Mouse (Mus musculus) intestine, postnatal 0 days (tissue): ENCODE measurements at regions not wholly inside any gene's neighbourhood (a gene's known extent, or its start where the extent isn't known, plus 50 kb on each side); places are given as distances from the start of the nearest gene placed in this dataset.

Experiments
- ATAC-seq: fragments of 200-750 bp; cut with Nextera tagmentation; 2 replicates; pipeline ENCODE4 v1.8.0; 2017; ENCODE audit warnings: mild to moderate bottlenecking, moderate TSS enrichment, moderate library complexity
- H3K27ac ChIP-seq: fragments of 300-500 bp; sonication (generic); 2 replicates; pipeline ENCODE4 v1.5.1; 2014; ENCODE audit warnings: mild to moderate bottlenecking, low read depth, low read length, moderate library complexity
- H3K27me3 ChIP-seq: fragments of 300-500 bp; sonication (generic); replicated peaks from 2 replicates; pipeline ENCODE4 v1.6.1; 2014; ENCODE audit warnings: low read length, mixed read lengths; ENCODE audit not compliant: control insufficient read depth, insufficient read depth
- H3K36me3 ChIP-seq: fragments of 300-500 bp; sonication (generic); 2 replicates; pipeline ENCODE4 v1.6.1; 2014; ENCODE audit warnings: mild to moderate bottlenecking, moderate library complexity; ENCODE audit not compliant: control insufficient read depth, insufficient read depth
- H3K4me1 ChIP-seq: fragments of 300-500 bp; sonication (generic); replicated peaks from 2 replicates; pipeline ENCODE4 v1.6.1; 2014; ENCODE audit warnings: antibody characterized with exemption, low read length, mixed read lengths; ENCODE audit not compliant: control insufficient read depth, insufficient read depth
- H3K4me2 ChIP-seq: fragments of 300-500 bp; sonication (generic); replicated peaks from 2 replicates; pipeline ENCODE4 v1.6.1; 2014; ENCODE audit warnings: low read depth, mild to moderate bottlenecking, moderate library complexity
- H3K4me3 ChIP-seq: fragments of 300-500 bp; sonication (generic); 2 replicates; pipeline ENCODE4 v1.5.1; 2014; ENCODE audit warnings: low read depth, low read length
- H3K9ac ChIP-seq: fragments of 300-500 bp; sonication (generic); 2 replicates; pipeline ENCODE4 v1.6.1; 2014; ENCODE audit warnings: mild to moderate bottlenecking, low read depth, low read length
- H3K9me3 ChIP-seq: fragments of 300-500 bp; sonication (generic); 2 replicates; pipeline ENCODE4 v1.6.1; 2016; ENCODE audit warnings: mixed run types; ENCODE audit not compliant: control insufficient read depth
- CTCF ChIP-seq: sonication (generic); IDR thresholded peaks from 2 replicates; pipeline ENCODE4 v1.5.1; 2016; ENCODE audit warnings: low read depth, mild to moderate bottlenecking, control low read depth, antibody characterized with exemption, moderate library complexity
- WGBS: fragments of 180-500 bp; shearing (Covaris S2); extraction: QIAGEN DNeasy Blood & Tissue Kit; methylation state at CpG from one replicate; pipeline ENCODE4 v1.1.7; 2014; 5-methylcytosine and 5-hydroxymethylcytosine counted together

- no peak overlapping the region for H3K4me2 ChIP-seq
- H3K27me3 ChIP-seq: no peaks in the 10 kb centered on the region
- no peak overlapping the region for H3K9ac ChIP-seq
- H3K27ac ChIP-seq: no peak overlapping the region
- 22% methylated on average over 6 of the region's 6 CpGs for WGBS
- H3K9me3 ChIP-seq: no peaks in the 10 kb centered on the region
- H3K36me3 ChIP-seq: no peaks in the 10 kb centered on the region
- H3K4me3 ChIP-seq: no peak overlapping the region
- ATAC-seq: no peak
- TF ChIP-seq CTCF: no peak
- H3K4me1 ChIP-seq: no peaks in the 10 kb centered on the region
Measured at GRCm38 (mm10) chr9:74021339-74021738, 52.6 kb upstream of the Unc13c start.

- Histone ChIP-seq H3K27me3 (no peaks in the 10 kb centered on the region), H3K9ac (no peak overlapping the region), H3K9me3 (no peaks in the 10 kb centered on the region), H3K4me3 (no peak overlapping the region), H3K36me3 (no peaks in the 10 kb centered on the region), H3K27ac (no peak overlapping the region), H3K4me1 (no peaks in the 10 kb centered on the region), H3K4me2 (no peak overlapping the region)
- no peak for TF ChIP-seq CTCF
- no peak for ATAC-seq
- WGBS: 57% methylated on average over 3 of the region's 3 CpGs
Measured at GRCm38 (mm10) chr9:74023922-74024321, 55.2 kb upstream of the Unc13c start.

- Histone ChIP-seq H3K9me3 (no peaks in the 10 kb centered on the region), H3K4me2 (no peak overlapping the region), H3K36me3 (no peaks in the 10 kb centered on the region), H3K4me3 (no peak overlapping the region), H3K27ac (no peak overlapping the region), H3K4me1 (no peaks in the 10 kb centered on the region), H3K9ac (no peak overlapping the region), H3K27me3 (no peaks in the 10 kb centered on the region)
- WGBS: 40% methylated on average over 3 of the region's 3 CpGs
- no peak for TF ChIP-seq CTCF
- ATAC-seq: no peak
Measured at GRCm38 (mm10) chr9:74026131-74026530, 57.4 kb upstream of the Unc13c start.

- no peak for ATAC-seq
- no peak overlapping the region for H3K9ac ChIP-seq
- no peak overlapping the region for H3K4me2 ChIP-seq
- H3K27ac ChIP-seq: no peak overlapping the region
- TF ChIP-seq CTCF: peak; percentile 57
- H3K4me3 ChIP-seq: no peak overlapping the region
- no peaks in the 10 kb centered on the region for H3K9me3 ChIP-seq
- H3K27me3 ChIP-seq: no peaks in the 10 kb centered on the region
- H3K36me3 ChIP-seq: no peaks in the 10 kb centered on the region
- H3K4me1 ChIP-seq: no peaks in the 10 kb centered on the region
- WGBS: 59% methylated on average over 1 of the region's 1 CpGs
Measured at GRCm38 (mm10) chr9:74028438-74028837, 59.7 kb upstream of the Unc13c start.

GRCm38 (mm10) chr9:74045936-74046335, 64.2 kb upstream of the Wdr72 start:
- H3K4me2 ChIP-seq: no peak overlapping the region
- no peak for TF ChIP-seq CTCF
- no peak for ATAC-seq
- H3K9ac ChIP-seq: no peak overlapping the region
- no peaks in the 10 kb centered on the region for H3K9me3 ChIP-seq
- H3K27me3 ChIP-seq: no peaks in the 10 kb centered on the region
- no peak overlapping the region for H3K4me3 ChIP-seq
- H3K4me1 ChIP-seq: no peaks in the 10 kb centered on the region
- no peak overlapping the region for H3K27ac ChIP-seq
- H3K36me3 ChIP-seq: no peaks in the 10 kb centered on the region
- 61% methylated on average over 3 of the region's 3 CpGs for WGBS

- 58% methylated on average over 3 of the region's 3 CpGs for WGBS
- H3K9me3 ChIP-seq: no peaks in the 10 kb centered on the region
- no peak for ATAC-seq
- no peaks in the 10 kb centered on the region for H3K4me1 ChIP-seq
- no peak overlapping the region for H3K4me3 ChIP-seq
- no peaks in the 10 kb centered on the region for H3K27me3 ChIP-seq
- no peak overlapping the region for H3K27ac ChIP-seq
- TF ChIP-seq CTCF: no peak
- H3K4me2 ChIP-seq: no peak overlapping the region
- no peak overlapping the region for H3K9ac ChIP-seq
- H3K36me3 ChIP-seq: no peaks in the 10 kb centered on the region
Measured at GRCm38 (mm10) chr9:74049776-74050175, 60.4 kb upstream of the Wdr72 start.

GRCm38 (mm10) chr9:74056709-74057108, 53.4 kb upstream of the Wdr72 start:
- no peak for ATAC-seq
- Histone ChIP-seq H3K27me3 (no peaks in the 10 kb centered on the region), H3K4me1 (no peaks in the 10 kb centered on the region), H3K36me3 (no peaks in the 10 kb centered on the region), H3K9me3 (no peaks in the 10 kb centered on the region), H3K27ac (no peak overlapping the region), H3K9ac (no peak overlapping the region), H3K4me3 (no peak overlapping the region), H3K4me2 (no peak overlapping the region)
- no peak for TF ChIP-seq CTCF
- 46% methylated on average over 5 of the region's 5 CpGs for WGBS
